12 mouse cellular contexts compared by ENCODE assay signal in the genomic region with DNA sequence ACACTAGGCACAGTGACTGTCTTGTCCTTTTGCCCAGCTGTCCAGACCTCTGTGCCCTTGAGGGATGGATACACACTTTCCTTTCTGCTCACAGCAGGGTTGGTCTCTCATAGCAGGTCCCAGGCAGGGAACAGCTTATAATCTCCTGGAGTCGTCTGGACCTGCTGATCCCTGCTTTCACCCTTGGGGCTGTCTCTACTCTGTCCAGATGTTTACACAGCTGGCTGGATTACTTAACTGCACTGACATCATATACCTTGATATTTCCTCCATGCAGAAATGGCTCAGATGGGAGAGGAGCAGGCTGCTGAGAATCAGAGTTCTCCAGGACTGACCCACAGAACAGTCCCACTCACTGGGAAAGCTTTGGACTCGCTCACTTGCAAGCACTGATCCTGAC.
A peak's percentile ranks its signal among the peaks of the same experiment; 100 is the strongest.
DNase-seq lines count a peak whose midpoint lies in the region; ATAC-seq and TF ChIP-seq lines count a peak whose summit lies in the region.
"Had no signal": no experiment of that assay in that cellular context is flagged by ENCODE, and none has a peak within 500 bp of the region (broad histone marks: within the 10 kb centered on the region; RNA-seq: fewer than 3 reads in every experiment).

No protein-coding gene starts in this region.

- peaks cover 9% of the 10 kb centered on the region; the same call in 1 of the 2 replicates for H3K4me1 ChIP-seq in midbrain, embryonic 10.5 days
- 0 out of 2 replicates have a peak, but pooled peaks cover under 1% of the 10 kb centered on the region for H3K4me1 ChIP-seq in midbrain, embryonic 16.5 days (ENCODE audit: control insufficient read depth, insufficient read depth, low read length)
- H3K4me1 ChIP-seq in embryonic facial prominence, embryonic 13.5 days: peaks cover 29% of the 10 kb centered on the region
- peaks cover 11% of the 10 kb centered on the region for H3K4me1 ChIP-seq in intestine, embryonic 14.5 days (replicated peaks; ENCODE audit: control insufficient read depth, insufficient read depth, low read length)
- H3K4me1 ChIP-seq in stomach, postnatal 0 days (replicated peaks; ENCODE audit: control insufficient read depth, insufficient read depth): peaks cover 2% of the 10 kb centered on the region; the same call in 1 of the 2 replicates

- H3K27ac ChIP-seq in midbrain, embryonic 10.5 days (replicated peaks): peak overlapping the region; percentile 17; the same call in 1 of the 2 replicates
- H3K27ac ChIP-seq in midbrain, embryonic 16.5 days (ENCODE audit: low read length): no peak overlapping the region
- H3K27ac ChIP-seq in embryonic facial prominence, embryonic 13.5 days: peak overlapping the region; percentile 33; the same call in 1 of the 2 replicates
- H3K27ac ChIP-seq in intestine, embryonic 14.5 days (ENCODE audit: low read depth): no peak overlapping the region
- 0 out of 2 replicates have a peak overlapping the region, but pooled peaks have one; percentile 20 for H3K27ac ChIP-seq in stomach, postnatal 0 days (replicated peaks)

- TF ChIP-seq CTCF in stomach, postnatal 0 days (IDR thresholded peaks at IDR 0.05; ENCODE audit: low read depth): no peak

- peaks cover 13% of the 10 kb centered on the region; the same call in 1 of the 2 replicates for H3K27me3 ChIP-seq in midbrain, embryonic 10.5 days (ENCODE audit: low read depth, poor library complexity, severe bottlenecking)
- H3K27me3 ChIP-seq in midbrain, embryonic 16.5 days (ENCODE audit: control insufficient read depth, insufficient read depth, low read depth, low read length): no peaks in the 10 kb centered on the region
- no peaks in the 10 kb centered on the region for H3K27me3 ChIP-seq in embryonic facial prominence, embryonic 13.5 days
- no peaks in the 10 kb centered on the region for H3K27me3 ChIP-seq in intestine, embryonic 14.5 days (replicated peaks; ENCODE audit: control insufficient read depth, insufficient read depth, low read length)
- no peaks in the 10 kb centered on the region for H3K27me3 ChIP-seq in stomach, postnatal 0 days (ENCODE audit: control insufficient read depth, insufficient read depth, low read length)

- ATAC-seq in midbrain, embryonic 16.5 days: no peak
- ATAC-seq in embryonic facial prominence, embryonic 13.5 days (ENCODE audit: insufficient number of reproducible peaks, insufficient read depth, low FRiP score, low TSS enrichment, low read depth): 0 out of 2 replicates have a peak, but pooled peaks have one; percentile 27
- ATAC-seq in intestine, embryonic 14.5 days (replicated peaks; ENCODE audit: low FRiP score, low TSS enrichment, low read depth): 0 out of 2 replicates have a peak, but pooled peaks have one; percentile 57
- peak; percentile 63; the same call in 1 of the 2 replicates for ATAC-seq in stomach, postnatal 0 days (ENCODE audit: low FRiP score, low TSS enrichment)

- H3K9ac ChIP-seq in midbrain, embryonic 16.5 days (ENCODE audit: low read depth, low read length): no peak overlapping the region
- H3K9ac ChIP-seq in embryonic facial prominence, embryonic 13.5 days: no peak overlapping the region
- H3K9ac ChIP-seq in intestine, embryonic 14.5 days (ENCODE audit: low read length): no peak overlapping the region
- no peak overlapping the region for H3K9ac ChIP-seq in stomach, postnatal 0 days (ENCODE audit: low read length)

- H3K36me3 ChIP-seq in midbrain, embryonic 10.5 days: no peaks in the 10 kb centered on the region
- no peaks in the 10 kb centered on the region for H3K36me3 ChIP-seq in midbrain, embryonic 16.5 days (ENCODE audit: control insufficient read depth, insufficient read depth, low read length)
- H3K36me3 ChIP-seq in embryonic facial prominence, embryonic 13.5 days: no peaks in the 10 kb centered on the region
- no peaks in the 10 kb centered on the region for H3K36me3 ChIP-seq in intestine, embryonic 14.5 days (ENCODE audit: control insufficient read depth, insufficient read depth, low read length)
- H3K36me3 ChIP-seq in stomach, postnatal 0 days (ENCODE audit: control insufficient read depth, insufficient read depth, low read length): no peaks in the 10 kb centered on the region

- DNase-seq in midbrain, embryonic 10.5 days (ENCODE audit: low spot score): peak; percentile 17
- no peak for DNase-seq in intestine, embryonic 14.5 days (ENCODE audit: low spot score)
- no peak for DNase-seq in stomach, postnatal 0 days (ENCODE audit: low spot score)
- DNase-seq in natural killer cell, adult 2 months (ENCODE audit: low spot score in 2 of 2): no peak
- DNase-seq in adrenal gland, postnatal 10 days: no peak
- DNase-seq: cerebellum, postnatal 14 days; gastrocnemius, postnatal 36 days; kidney, adult 18-20 months; thymus, postnatal 36 days had no signal

- H3K4me2 ChIP-seq in midbrain, embryonic 16.5 days (ENCODE audit: low read length): no peak overlapping the region
- no peak overlapping the region for H3K4me2 ChIP-seq in embryonic facial prominence, embryonic 13.5 days
- H3K4me2 ChIP-seq in intestine, embryonic 14.5 days (ENCODE audit: low read length): no peak overlapping the region
- H3K4me2 ChIP-seq in stomach, postnatal 0 days (replicated peaks; ENCODE audit: low read depth): no peak overlapping the region
- H3K4me2 ChIP-seq: liver, embryonic 11.5 days had no signal

- TF ChIP-seq EP300 in stomach, postnatal 0 days (optimal IDR thresholded peaks at IDR 0.05): no peak

- H3K9me3 ChIP-seq in midbrain, embryonic 10.5 days (replicated peaks): no peaks in the 10 kb centered on the region
- no peaks in the 10 kb centered on the region for H3K9me3 ChIP-seq in midbrain, embryonic 16.5 days (replicated peaks; ENCODE audit: control insufficient read depth, low read length, poor library complexity, severe bottlenecking)
- H3K9me3 ChIP-seq in embryonic facial prominence, embryonic 13.5 days: no peaks in the 10 kb centered on the region
- H3K9me3 ChIP-seq in intestine, embryonic 14.5 days (ENCODE audit: control insufficient read depth, low read length): no peaks in the 10 kb centered on the region
- H3K9me3 ChIP-seq in stomach, postnatal 0 days (ENCODE audit: control insufficient read depth, low read length): no peaks in the 10 kb centered on the region

- H3K4me3 ChIP-seq in midbrain, embryonic 10.5 days: no peak overlapping the region
- no peak overlapping the region for H3K4me3 ChIP-seq in midbrain, embryonic 16.5 days (ENCODE audit: low read depth, low read length)
- H3K4me3 ChIP-seq in embryonic facial prominence, embryonic 13.5 days: no peak overlapping the region
- H3K4me3 ChIP-seq in intestine, embryonic 14.5 days (ENCODE audit: low read depth, low read length): no peak overlapping the region
- H3K4me3 ChIP-seq in stomach, postnatal 0 days (ENCODE audit: low read depth, low read length): no peak overlapping the region

- WGBS in midbrain, embryonic 10.5 days: 47% methylated on average over 2 of the region's 2 CpGs
- WGBS in midbrain, embryonic 16.5 days: 59% methylated on average over 2 of the region's 2 CpGs
- WGBS in embryonic facial prominence, embryonic 13.5 days: 41% methylated on average over 2 of the region's 2 CpGs
- WGBS in intestine, embryonic 14.5 days: 48% methylated on average over 2 of the region's 2 CpGs
- WGBS in stomach, postnatal 0 days: 43% methylated on average over 2 of the region's 2 CpGs

Comparison
In these comparisons a context has a peak if more than half of its experiments do, and no peak if none do; other contexts are left out.
1. H3K27ac ChIP-seq: peak in midbrain, embryonic 10.5 days (single experiment), embryonic facial prominence, embryonic 13.5 days (single experiment) and stomach, postnatal 0 days (single experiment); none in midbrain, embryonic 16.5 days (single experiment) and intestine, embryonic 14.5 days (single experiment).